Mouse (Mus musculus) thymus, postnatal 36 days (tissue): ENCODE data around the gene Zfp780b.
"Not testable (repeated sequence)": the region's sequence is repeated elsewhere in the genome, so short reads cannot be mapped to it uniquely, and the experiment has no call there.

Experiments
- DNase-seq, 2 experiments: peaks; one replicate each; pipeline ENCODE4 v3.0.0; 2022; ENCODE audit warnings: mixed read lengths in 2 of 2

Zfp780b gene

GRCm38 (mm10) chr7:27978683-27979528, at the start of gene Zfp780b:
Gene Zfp780b, minus strand, starts transcription at chr7:27979171.
- DNase-seq, result peak; percentile 70 to 72

- DNase-seq, result no peak
Observed at GRCm38 (mm10) chr7:28014445-28014810, 35.5 kb upstream of the Zfp780b start.

GRCm38 (mm10) chr7:28013549-28014444, 34.8 kb upstream of the Zfp780b start, which contains the start of gene Zfp850:
Gene Zfp850, minus strand, starts transcription at chr7:28014115.
- DNase-seq, result peak; percentile 78 to 79

GRCm38 (mm10) chr7:28010271-28010670, 31.3 kb upstream of the Zfp780b start:
- no peak for DNase-seq

GRCm38 (mm10) chr7:27982197-27982596, 3.2 kb upstream of the Zfp780b start:
- no peak for DNase-seq

- DNase-seq, result not testable (repeated sequence)
Observed at GRCm38 (mm10) chr7:27949451-27949850, 29.5 kb downstream of the Zfp780b start.

- peak; percentile 31 to 37 for DNase-seq
Observed at GRCm38 (mm10) chr7:27941869-27942268, 37.1 kb downstream of the Zfp780b start.

GRCm38 (mm10) chr7:27933800-27934158, 45.2 kb downstream of the Zfp780b start:
- DNase-seq, result not testable (repeated sequence)

DNA sequence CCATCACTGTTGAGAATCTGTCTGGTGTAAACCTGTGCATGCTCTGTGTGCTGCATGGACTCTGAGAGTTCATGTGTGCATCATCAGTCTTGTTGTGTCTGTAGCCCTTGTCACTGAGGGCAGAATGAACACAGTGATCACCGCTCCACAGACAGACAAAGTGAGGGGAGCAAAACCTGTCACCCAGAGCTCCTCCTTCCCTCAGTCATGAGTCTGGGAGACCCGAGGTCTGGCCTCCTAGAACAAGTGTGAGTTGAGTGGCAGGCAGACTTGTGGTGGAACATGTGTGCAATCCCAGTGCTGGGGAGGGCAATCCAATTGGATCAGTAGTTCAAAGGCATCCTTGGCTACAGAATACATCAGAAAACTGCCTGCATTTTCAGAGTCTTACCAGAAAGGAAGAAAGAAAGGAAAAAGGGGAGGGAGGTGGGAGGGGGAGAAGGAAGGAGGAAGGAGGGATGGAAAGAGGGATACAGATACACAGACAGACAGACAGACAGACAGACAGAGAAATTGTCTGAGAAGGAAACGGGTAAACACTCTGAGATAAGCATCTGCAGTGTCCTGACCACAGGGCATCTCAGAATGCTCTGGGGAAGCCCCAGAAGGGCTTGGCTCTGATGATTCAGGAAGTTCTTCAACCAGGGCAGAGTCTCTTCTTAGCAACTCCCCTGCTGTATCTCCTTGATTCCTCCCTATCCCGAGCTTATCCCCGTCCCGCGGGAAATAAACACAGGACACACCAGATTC, 45.7 kb downstream of the Zfp780b start:
- DNase-seq, result peak; percentile 8 to 18

GRCm38 (mm10) chr7:27928818-27929695, 49.9 kb downstream of the Zfp780b start, which contains the start of gene Zfp974:
Gene Zfp974, minus strand, starts transcription at chr7:27929460.
- DNase-seq, result peak; percentile 52 to 63

GRCm38 (mm10) chr7:27927041-27927440, 51.9 kb downstream of the Zfp780b start:
- DNase-seq, result peak in 1 of 2 experiments; percentile 7

- DNase-seq, result not testable (repeated sequence)
Observed at GRCm38 (mm10) chr7:27910952-27911351, 68.0 kb downstream of the Zfp780b start.
